In the genomic region with DNA sequence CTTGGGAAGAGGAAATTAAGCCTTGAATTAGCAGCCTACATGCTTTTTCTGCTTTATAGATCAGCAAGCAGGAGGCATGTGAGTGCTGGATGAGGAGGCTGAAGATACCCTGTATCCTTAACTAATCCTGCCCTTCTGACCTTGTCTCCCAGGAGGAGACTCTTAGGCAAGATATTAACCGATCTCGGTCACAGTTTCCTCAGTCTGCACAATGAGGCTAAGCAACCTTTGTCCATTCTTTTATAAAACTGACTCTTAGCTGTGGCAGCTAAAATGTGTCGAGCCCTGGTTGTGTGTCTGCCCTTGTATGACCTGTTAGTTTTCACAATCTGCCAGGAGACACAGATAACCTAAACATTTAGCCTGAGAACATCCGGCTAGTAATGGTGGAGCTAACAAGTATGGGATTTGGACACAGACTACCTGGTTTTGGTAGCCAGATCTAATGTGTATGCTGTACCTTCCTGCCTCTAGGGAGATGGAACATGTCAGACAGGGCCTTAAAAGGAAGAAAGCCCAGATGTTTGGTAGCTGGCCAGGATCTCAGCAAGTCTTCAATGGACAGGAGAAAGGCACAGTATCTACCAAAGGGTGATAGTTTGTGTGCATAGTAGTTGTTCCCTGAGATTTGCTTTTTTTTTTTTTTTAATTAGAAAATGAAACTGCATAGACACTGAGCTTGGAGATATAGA, we compare ENCODE assay signal across 19 mouse cellular contexts.
A peak's percentile ranks its signal among the peaks of the same experiment; 100 is the strongest.
DNase-seq lines count a peak whose midpoint lies in the region; ATAC-seq and TF ChIP-seq lines count a peak whose summit lies in the region.
"Had no signal": no experiment of that assay in that cellular context is flagged by ENCODE, and none has a peak within 500 bp of the region (broad histone marks: within the 10 kb centered on the region; RNA-seq: fewer than 3 reads in every experiment).

No protein-coding gene starts in this region.

- 52% methylated on average over 4 of the region's 4 CpGs for whole genome bisulfite sequencing in heart, embryonic 14.5 days
- 72% methylated on average over 4 of the region's 4 CpGs for WGBS in kidney, embryonic 14.5 days
- 64% methylated on average over 4 of the region's 4 CpGs for WGBS in kidney, postnatal 0 days
- WGBS in forebrain, embryonic 14.5 days = 78% methylated on average over 4 of the region's 4 CpGs
- WGBS in forebrain, embryonic 13.5 days = 79% methylated on average over 4 of the region's 4 CpGs

- H3K4me2 ChIP-seq in heart, embryonic 14.5 days (ENCODE audit: low read length) = no peak overlapping the region
- no peak overlapping the region for H3K4me2 ChIP-seq in kidney, embryonic 14.5 days (replicated peaks; ENCODE audit: low read depth, low read length)
- no peak overlapping the region for H3K4me2 ChIP-seq in kidney, postnatal 0 days (ENCODE audit: low read length)
- no peak overlapping the region for H3K4me2 ChIP-seq in forebrain, embryonic 14.5 days (ENCODE audit: low read length)
- H3K4me2 ChIP-seq in forebrain, embryonic 13.5 days = no peak overlapping the region
- H3K4me2 ChIP-seq: heart, embryonic 11.5 days; hindbrain, embryonic 12.5 days; midbrain, embryonic 12.5 days; neural tube, embryonic 12.5 days had no signal

- no peak overlapping the region for H3K4me3 ChIP-seq in heart, embryonic 14.5 days (ENCODE audit: control insufficient read depth in 1 of 2, insufficient read depth in 1 of 2, low read depth in 1 of 2, low read length in 2 of 2)
- no peak overlapping the region for H3K4me3 ChIP-seq in kidney, embryonic 14.5 days (ENCODE audit: low read length)
- no peak overlapping the region for H3K4me3 ChIP-seq in kidney, postnatal 0 days (replicated peaks; ENCODE audit: low read depth, low read length)
- no peak overlapping the region for H3K4me3 ChIP-seq in forebrain, embryonic 14.5 days (ENCODE audit: low read depth, low read length)
- no peak overlapping the region for H3K4me3 ChIP-seq in forebrain, embryonic 13.5 days
- H3K4me3 ChIP-seq: erythroblast, embryonic 14.5 days; hindbrain, embryonic 12.5 days; midbrain, embryonic 12.5 days; neural tube, embryonic 12.5 days had no signal

- H3K27me3 ChIP-seq in heart, embryonic 14.5 days (ENCODE audit: control insufficient read depth, insufficient read depth, low read length) = no peaks in the 10 kb centered on the region
- no peaks in the 10 kb centered on the region for H3K27me3 ChIP-seq in kidney, embryonic 14.5 days (ENCODE audit: control insufficient read depth, insufficient read depth, low read length)
- no peaks in the 10 kb centered on the region for H3K27me3 ChIP-seq in kidney, postnatal 0 days (ENCODE audit: insufficient read depth, low read length)
- no peaks in the 10 kb centered on the region for H3K27me3 ChIP-seq in forebrain, embryonic 14.5 days (replicated peaks; ENCODE audit: control insufficient read depth, insufficient read depth, low read length)
- H3K27me3 ChIP-seq in forebrain, embryonic 13.5 days = no peaks in the 10 kb centered on the region
- H3K27me3 ChIP-seq: hindbrain, embryonic 12.5 days; neural tube, embryonic 12.5 days had no signal

- TF ChIP-seq CTCF in kidney, postnatal 0 days (IDR thresholded peaks at IDR 0.05; ENCODE audit: low read depth) = no peak

- H3K9ac ChIP-seq in heart, embryonic 14.5 days (ENCODE audit: low read length) = no peak overlapping the region
- no peak overlapping the region for H3K9ac ChIP-seq in kidney, embryonic 14.5 days (ENCODE audit: low read depth, low read length)
- H3K9ac ChIP-seq in kidney, postnatal 0 days (ENCODE audit: low read depth, low read length) = no peak overlapping the region
- no peak overlapping the region for H3K9ac ChIP-seq in forebrain, embryonic 14.5 days (ENCODE audit: low read length)
- no peak overlapping the region for H3K9ac ChIP-seq in forebrain, embryonic 13.5 days
- H3K9ac ChIP-seq: hindbrain, embryonic 12.5 days; midbrain, embryonic 12.5 days; neural tube, embryonic 12.5 days had no signal

- H3K27ac ChIP-seq in heart, embryonic 14.5 days (replicated peaks in 1 of 2; ENCODE audit: control insufficient read depth in 1 of 2, insufficient read depth in 1 of 2, low read depth in 2 of 2, low read length in 2 of 2) = peak overlapping the region; percentile 6 to 48; a peak in 2 of 4 replicates
- H3K27ac ChIP-seq in kidney, embryonic 14.5 days (ENCODE audit: low read depth, low read length) = no peak overlapping the region
- peak overlapping the region; percentile 60; the same call in 1 of the 2 replicates for H3K27ac ChIP-seq in kidney, postnatal 0 days
- H3K27ac ChIP-seq in forebrain, embryonic 14.5 days (ENCODE audit: low read depth, low read length) = no peak overlapping the region
- no peak overlapping the region for H3K27ac ChIP-seq in forebrain, embryonic 13.5 days
- H3K27ac ChIP-seq: hindbrain, embryonic 12.5 days; midbrain, embryonic 12.5 days; neural tube, embryonic 12.5 days had no signal

- no peak for ATAC-seq in heart, embryonic 14.5 days (ENCODE audit: insufficient number of reproducible peaks, insufficient read depth, low FRiP score, low read depth)
- ATAC-seq in kidney, embryonic 14.5 days (ENCODE audit: low FRiP score, low TSS enrichment) = no peak
- ATAC-seq in kidney, postnatal 0 days (replicated peaks; ENCODE audit: low FRiP score, low read depth) = no peak
- ATAC-seq in forebrain, embryonic 14.5 days = no peak
- no peak for ATAC-seq in forebrain, embryonic 13.5 days

- no peaks in the 10 kb centered on the region for H3K9me3 ChIP-seq in heart, embryonic 14.5 days (ENCODE audit: control insufficient read depth, low read length)
- no peaks in the 10 kb centered on the region for H3K9me3 ChIP-seq in kidney, embryonic 14.5 days (ENCODE audit: control insufficient read depth, low read length)
- no peaks in the 10 kb centered on the region for H3K9me3 ChIP-seq in kidney, postnatal 0 days (replicated peaks; ENCODE audit: low read length)
- H3K9me3 ChIP-seq in forebrain, embryonic 14.5 days (replicated peaks; ENCODE audit: control insufficient read depth, low read length) = no peaks in the 10 kb centered on the region
- H3K9me3 ChIP-seq in forebrain, embryonic 13.5 days (replicated peaks) = no peaks in the 10 kb centered on the region
- H3K9me3 ChIP-seq: hindbrain, embryonic 12.5 days; midbrain, embryonic 12.5 days; neural tube, embryonic 12.5 days had no signal

- H3K36me3 ChIP-seq in heart, embryonic 14.5 days (ENCODE audit: control insufficient read depth, insufficient read depth, low read length) = no peaks in the 10 kb centered on the region
- H3K36me3 ChIP-seq in kidney, embryonic 14.5 days (ENCODE audit: control insufficient read depth, insufficient read depth, low read length) = no peaks in the 10 kb centered on the region
- no peaks in the 10 kb centered on the region for H3K36me3 ChIP-seq in kidney, postnatal 0 days (ENCODE audit: insufficient read depth, low read length)
- H3K36me3 ChIP-seq in forebrain, embryonic 14.5 days (ENCODE audit: control insufficient read depth, insufficient read depth, low read length) = no peaks in the 10 kb centered on the region
- H3K36me3 ChIP-seq in forebrain, embryonic 13.5 days (ENCODE audit: poor library complexity, severe bottlenecking) = no peaks in the 10 kb centered on the region
- H3K36me3 ChIP-seq: hindbrain, embryonic 12.5 days; midbrain, embryonic 12.5 days; neural tube, embryonic 12.5 days had no signal

- no peak for DNase-seq in heart, adult 8-10 months (ENCODE audit: low spot score)
- DNase-seq in kidney, adult 9 months = peak; percentile 90
- no peak for DNase-seq in kidney, postnatal 0 days (ENCODE audit: low spot score)
- no peak for DNase-seq in forebrain, embryonic 14.5 days (ENCODE audit: low spot score)
- DNase-seq: adrenal gland, postnatal 36 days; cerebellum, adult 11-12 months; embryo, embryonic 11 days; gastrocnemius, postnatal 25 days; liver; lung, postnatal 10 days; thymus, postnatal 25 days had no signal

- H3K4me1 ChIP-seq in heart, embryonic 14.5 days (ENCODE audit: control insufficient read depth in 2 of 2, insufficient read depth in 2 of 2, low read length in 2 of 2) = peaks cover 34 to 68% of the 10 kb centered on the region in 2 experiments
- H3K4me1 ChIP-seq in kidney, embryonic 14.5 days (ENCODE audit: control insufficient read depth, insufficient read depth, low read length) = peaks cover 38% of the 10 kb centered on the region
- H3K4me1 ChIP-seq in kidney, postnatal 0 days (replicated peaks; ENCODE audit: insufficient read depth, low read length) = peaks cover 37% of the 10 kb centered on the region
- H3K4me1 ChIP-seq in forebrain, embryonic 14.5 days (ENCODE audit: control insufficient read depth, insufficient read depth, low read length) = peaks cover 9% of the 10 kb centered on the region
- peaks cover 23% of the 10 kb centered on the region for H3K4me1 ChIP-seq in forebrain, embryonic 13.5 days

Comparison
In these comparisons a context has a peak if more than half of its experiments do, and no peak if none do; other contexts are left out.
1. H3K27ac ChIP-seq: peak in heart, embryonic 14.5 days (2 of 2) and kidney, postnatal 0 days (single experiment); none in kidney, embryonic 14.5 days (single experiment), forebrain, embryonic 14.5 days (single experiment) and forebrain, embryonic 13.5 days (single experiment).